Mouse (Mus musculus): ENCODE measurements at regions not wholly inside any gene's neighbourhood (a gene's known extent, or its start where the extent isn't known, plus 50 kb on each side); places are given as distances from the start of the nearest gene placed in this dataset.

- TF ChIP-seq CTCF (IDR thresholded peaks at IDR 0.05; ENCODE audit: low read depth) (no peak), EP300 (IDR thresholded peaks at IDR 0.05; ENCODE audit: low read depth) (no peak)
Measured at GRCm38 (mm10) chr4:106002516-106002915, 212.8 kb downstream of the Gm12728 start.

All from liver, embryonic 14.5 days (tissue).